Mouse (Mus musculus) midbrain, postnatal 0 days (tissue): ENCODE measurements around the gene Arhgap44. TPM values are rescaled to one million over a fixed set of nuclear protein-coding genes. Genes with fewer than 3 reads are reported as not detected.

ENCODE experiments used
- ATAC-seq: fragments of 200-750 bp; cut with Nextera tagmentation; 2 replicates; pipeline ENCODE4 v1.8.0; 2017; ENCODE audit warnings: moderate number of reproducible peaks, mild to moderate bottlenecking, moderate TSS enrichment, moderate library complexity; ENCODE audit not compliant: low FRiP score
- DNase-seq: peaks from one replicate; pipeline ENCODE4 v3.0.0-alpha.2; 2015; ENCODE audit warnings: low spot score
- H3K27ac ChIP-seq: fragments of 300-500 bp; sonication (generic); 2 replicates; pipeline ENCODE4 v1.5.1; 2014; ENCODE audit warnings: low read depth, mild to moderate bottlenecking, low read length, mixed read lengths
- H3K27me3 ChIP-seq: fragments of 300-500 bp; sonication (generic); 2 replicates; pipeline ENCODE4 v1.6.1; 2014; ENCODE audit warnings: low read length, control low read depth, mixed read lengths; ENCODE audit not compliant: insufficient read depth
- H3K36me3 ChIP-seq: fragments of 300-500 bp; sonication (generic); 2 replicates; pipeline ENCODE4 v1.6.1; 2014; ENCODE audit warnings: low read length, control low read depth, mixed read lengths; ENCODE audit not compliant: insufficient read depth
- H3K4me1 ChIP-seq: fragments of 300-500 bp; sonication (generic); 2 replicates; pipeline ENCODE4 v1.6.1; 2014; ENCODE audit warnings: mild to moderate bottlenecking, control low read depth, antibody characterized with exemption, low read length, mixed read lengths; ENCODE audit not compliant: insufficient read depth
- H3K4me2 ChIP-seq: fragments of 300-500 bp; sonication (generic); 2 replicates; pipeline ENCODE4 v1.6.1; 2014; ENCODE audit warnings: low read depth, mild to moderate bottlenecking, low read length, mixed read lengths; ENCODE audit not compliant: poor library complexity, severe bottlenecking
- H3K4me3 ChIP-seq: fragments of 300-500 bp; sonication (generic); 2 replicates; pipeline ENCODE4 v1.5.1; 2014; ENCODE audit warnings: low read depth, mild to moderate bottlenecking, low read length, moderate library complexity
- H3K9ac ChIP-seq: fragments of 300-500 bp; sonication (generic); replicated peaks from 2 replicates; pipeline ENCODE4 v1.6.1; 2014; ENCODE audit warnings: mild to moderate bottlenecking, low read length, moderate library complexity, mixed read lengths; ENCODE audit not compliant: poor library complexity, severe bottlenecking
- H3K9me3 ChIP-seq: fragments of 300-500 bp; sonication (generic); 2 replicates; pipeline ENCODE4 v1.6.1; 2016; ENCODE audit warnings: low read length, control low read depth
- CTCF ChIP-seq: IDR thresholded peaks from 2 replicates; pipeline ENCODE4 v1.5.1; 2016; ENCODE audit warnings: antibody characterized with exemption, mild to moderate bottlenecking
- WGBS: fragments of 180-500 bp; shearing (Covaris S2); extraction: QIAGEN DNeasy Blood & Tissue Kit; methylation state at CpG from one replicate; pipeline ENCODE4 v1.1.7; 2014; 5-methylcytosine and 5-hydroxymethylcytosine counted together
- polyA plus RNA-seq: library from polyadenylated mRNA; unstranded; fragments of >200 nt; fragmentation: Nextera tagmentation; extraction: Ambion mirVana; gene quantifications from 2 replicates; pipeline ENCODE4 v1.2.1, GENCODE M21; 2015
- total RNA-seq: library from RNA; depleted of rRNA; stranded (reverse); fragments of >200 nt; gene quantifications from 2 replicates; pipeline ENCODE4 v1.2.3, GENCODE M21; 2014

The Arhgap44 gene
- total and polyA plus RNA-seq, 2 experiments from 2014 or later: 20.8 to 39.4 TPM

DNA sequence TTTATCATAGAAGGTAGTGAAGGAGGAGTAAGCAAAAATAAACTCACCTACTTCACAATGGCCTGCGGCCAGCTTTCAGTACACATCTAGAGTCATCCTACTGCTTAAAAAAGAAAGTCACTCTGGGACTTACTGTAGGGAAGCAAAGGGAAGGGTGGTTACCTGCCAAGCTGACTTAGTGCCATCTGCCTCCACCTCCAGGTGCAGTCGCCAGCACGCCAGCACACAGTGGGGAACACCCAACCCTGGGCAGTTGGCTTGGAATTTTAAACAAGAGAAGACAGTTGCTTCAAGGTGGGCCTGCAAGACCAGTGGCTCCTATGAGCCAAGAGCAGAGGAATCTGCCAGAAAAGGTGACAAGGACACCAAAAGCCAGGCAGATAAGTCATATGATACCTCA, 58.7 kb downstream of the Arhgap44 start:
- TF ChIP-seq CTCF: no peak
- Histone ChIP-seq H3K36me3 (no peaks in the 10 kb centered on the region), H3K9me3 (no peaks in the 10 kb centered on the region), H3K4me1 (0 out of 2 replicates have a peak, but pooled peaks cover 4% of the 10 kb centered on the region), H3K4me2 (no peak overlapping the region), H3K4me3 (no peak overlapping the region), H3K27ac (no peak overlapping the region), H3K9ac (no peak overlapping the region), H3K27me3 (no peaks in the 10 kb centered on the region)
- DNase-seq (no peak), ATAC-seq (no peak)
- WGBS: 94% methylated on average over 3 of the region's 3 CpGs

DNA sequence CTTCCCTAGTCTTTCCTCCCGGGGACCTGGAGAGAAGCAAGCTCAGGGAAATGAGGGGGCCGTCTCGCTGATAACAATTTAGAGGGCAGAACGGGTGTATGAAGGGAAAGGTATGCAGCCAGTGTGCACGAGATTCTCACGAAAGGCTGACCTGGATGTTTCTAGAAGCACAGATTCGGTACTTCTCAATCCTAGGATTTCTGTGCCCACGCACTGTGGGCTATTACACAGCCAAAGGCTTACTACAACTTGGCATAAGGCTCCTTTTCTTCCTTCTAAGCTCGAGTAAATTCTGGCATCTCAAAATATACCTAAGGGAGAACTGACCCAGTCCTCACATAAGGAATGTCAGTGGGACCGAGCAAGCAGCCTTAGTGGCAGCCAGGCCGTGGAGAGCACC, 61.6 kb downstream of the Arhgap44 start:
- TF ChIP-seq CTCF: no peak
- Histone ChIP-seq H3K4me3 (no peak overlapping the region), H3K9ac (no peak overlapping the region), H3K36me3 (no peaks in the 10 kb centered on the region), H3K4me1 (no peaks in the 10 kb centered on the region), H3K9me3 (no peaks in the 10 kb centered on the region), H3K4me2 (no peak overlapping the region), H3K27me3 (no peaks in the 10 kb centered on the region), H3K27ac (no peak overlapping the region)
- no peak for ATAC-seq
- DNase-seq: no peak
- WGBS: 75% methylated on average over 11 of the region's 11 CpGs

DNA sequence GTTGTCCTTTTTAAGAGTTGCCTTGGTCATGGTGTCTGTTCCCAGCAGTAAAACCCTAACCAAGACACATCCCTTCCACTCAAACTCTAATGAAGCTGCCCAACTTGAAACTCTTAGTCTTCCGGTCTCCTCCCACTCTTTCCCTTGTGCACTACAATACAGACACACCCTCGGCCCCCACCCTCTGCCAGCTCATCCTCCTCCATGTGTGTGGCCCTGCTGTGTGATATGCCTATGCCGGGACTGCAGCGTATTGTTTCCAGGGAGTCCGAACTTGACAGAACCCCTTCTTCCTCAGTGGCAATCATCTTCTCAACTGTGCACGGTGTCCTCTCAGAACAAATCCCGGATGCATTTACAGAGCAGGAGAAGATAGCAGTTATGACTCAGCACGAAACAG, 62.7 kb downstream of the Arhgap44 start:
- H3K9ac ChIP-seq: no peak overlapping the region
- H3K27me3 ChIP-seq: no peaks in the 10 kb centered on the region
- no peaks in the 10 kb centered on the region for H3K9me3 ChIP-seq
- WGBS: 92% methylated on average over 8 of the region's 8 CpGs
- no peaks in the 10 kb centered on the region for H3K36me3 ChIP-seq
- H3K4me1 ChIP-seq: no peaks in the 10 kb centered on the region
- H3K27ac ChIP-seq: no peak overlapping the region
- H3K4me2 ChIP-seq: no peak overlapping the region
- no peak for TF ChIP-seq CTCF
- no peak for DNase-seq
- H3K4me3 ChIP-seq: no peak overlapping the region
- no peak for ATAC-seq

DNA sequence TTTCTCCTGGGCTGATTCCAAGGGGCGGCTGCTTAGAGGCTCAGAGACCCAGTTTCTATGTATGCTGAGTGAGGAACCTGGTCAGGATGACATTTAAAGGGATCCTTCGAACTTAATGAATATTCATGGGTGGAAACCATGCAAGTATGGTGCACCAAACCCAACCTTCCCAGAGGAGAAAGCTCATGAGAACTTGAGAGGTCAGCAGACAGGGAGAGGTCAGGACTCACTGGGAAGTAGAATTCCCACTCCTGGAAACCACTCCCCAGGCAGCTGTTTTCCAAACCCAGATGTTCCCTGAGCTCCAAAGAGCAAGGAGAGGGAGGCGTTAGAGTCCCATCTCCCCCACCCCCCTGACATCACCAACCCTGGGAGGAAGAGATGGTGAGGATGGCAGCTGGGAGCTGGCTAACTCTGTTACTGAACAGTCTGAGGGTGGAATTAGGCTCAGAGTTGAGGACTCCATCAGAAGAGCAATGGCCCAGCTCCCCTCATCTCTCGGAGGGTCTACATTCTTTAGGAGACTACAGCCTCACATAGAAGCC, 65.2 kb downstream of the Arhgap44 start:
- H3K27ac ChIP-seq: no peak overlapping the region
- no peaks in the 10 kb centered on the region for H3K4me1 ChIP-seq
- H3K36me3 ChIP-seq: no peaks in the 10 kb centered on the region
- DNase-seq (no peak), ATAC-seq (no peak)
- H3K27me3 ChIP-seq: no peaks in the 10 kb centered on the region
- no peaks in the 10 kb centered on the region for H3K9me3 ChIP-seq
- no peak for TF ChIP-seq CTCF
- no peak overlapping the region for H3K4me2 ChIP-seq
- no peak overlapping the region for H3K9ac ChIP-seq
- H3K4me3 ChIP-seq: no peak overlapping the region
- WGBS: 78% methylated on average over 4 of the region's 4 CpGs

DNA sequence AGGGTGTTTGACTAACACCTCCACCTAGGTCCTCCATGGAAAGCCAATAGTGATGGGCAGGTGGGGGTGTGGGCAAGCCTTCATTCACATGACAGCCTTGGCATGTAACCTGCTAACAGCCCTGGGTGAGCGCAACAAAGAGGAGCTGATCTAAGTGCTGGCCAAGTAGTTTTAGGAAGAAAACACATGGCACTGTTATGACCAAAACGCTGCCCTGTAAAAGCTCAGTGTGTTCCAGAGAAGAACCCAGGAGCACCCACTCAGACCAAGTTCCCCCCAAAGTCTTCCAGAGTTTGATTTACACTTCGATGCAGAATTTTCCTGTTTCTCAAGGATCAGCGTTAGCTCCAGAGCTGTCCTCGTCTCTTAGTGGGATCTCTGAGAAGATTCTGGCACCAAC, 65.9 kb downstream of the Arhgap44 start:
- DNase-seq: no peak
- ATAC-seq: no peak
- no peak overlapping the region for H3K4me2 ChIP-seq
- H3K36me3 ChIP-seq: no peaks in the 10 kb centered on the region
- no peaks in the 10 kb centered on the region for H3K4me1 ChIP-seq
- WGBS: 96% methylated on average over 5 of the region's 5 CpGs
- no peaks in the 10 kb centered on the region for H3K27me3 ChIP-seq
- H3K4me3 ChIP-seq: no peak overlapping the region
- no peak overlapping the region for H3K27ac ChIP-seq
- TF ChIP-seq CTCF: no peak
- H3K9ac ChIP-seq: no peak overlapping the region
- H3K9me3 ChIP-seq: no peaks in the 10 kb centered on the region

DNA sequence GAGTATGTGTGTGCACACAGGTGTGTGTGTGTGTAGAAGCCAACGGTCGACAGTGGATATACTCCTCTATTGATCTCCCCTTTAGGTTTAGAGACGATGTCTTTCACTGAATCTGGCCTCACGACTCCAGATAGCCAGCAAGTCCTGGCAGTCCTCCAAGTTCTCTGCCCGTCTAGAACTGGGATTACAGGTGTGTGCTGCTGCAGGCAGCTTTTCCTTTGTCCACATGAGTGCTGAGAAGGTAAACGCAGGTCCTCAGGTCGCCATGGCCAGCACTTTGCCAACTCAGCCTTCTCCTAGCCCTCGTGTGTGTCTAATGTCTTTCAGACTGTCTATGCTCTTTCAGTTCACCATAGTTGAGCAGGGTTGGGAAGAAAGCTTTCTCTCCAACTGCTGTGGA, 69.9 kb downstream of the Arhgap44 start:
- TF ChIP-seq CTCF: no peak
- Histone ChIP-seq H3K4me1 (no peaks in the 10 kb centered on the region), H3K9ac (no peak overlapping the region), H3K4me3 (no peak overlapping the region), H3K27me3 (no peaks in the 10 kb centered on the region), H3K36me3 (no peaks in the 10 kb centered on the region), H3K4me2 (no peak overlapping the region), H3K9me3 (no peaks in the 10 kb centered on the region), H3K27ac (no peak overlapping the region)
- ATAC-seq (no peak), DNase-seq (no peak)
- WGBS: 73% methylated on average over 8 of the region's 8 CpGs
